Mouse (Mus musculus) kidney, embryonic 16.5 days (tissue): Measurements from ENCODE around the gene Steap3. TPM values are rescaled to one million over a fixed set of nuclear protein-coding genes. Genes with fewer than 3 reads are reported as not detected.

Experiments used
- ATAC-seq: fragments of 200-750 bp; cut with Nextera tagmentation; 2 replicates; pipeline ENCODE4 v1.8.0; 2017; ENCODE audit warnings: moderate TSS enrichment; ENCODE audit not compliant: low FRiP score, low TSS enrichment
- H3K27ac ChIP-seq: fragments of 300-500 bp; sonication (generic); 2 replicates; pipeline ENCODE4 v1.5.1; 2014; ENCODE audit warnings: low read length
- H3K27me3 ChIP-seq: fragments of 300-500 bp; sonication (generic); 2 replicates; pipeline ENCODE4 v1.6.1; 2014; ENCODE audit warnings: low read length, control low read depth, mixed read lengths; ENCODE audit not compliant: insufficient read depth
- H3K36me3 ChIP-seq: fragments of 300-500 bp; sonication (generic); 2 replicates; pipeline ENCODE4 v1.6.1; 2014; ENCODE audit warnings: low read length, control low read depth, mixed read lengths; ENCODE audit not compliant: insufficient read depth
- H3K4me1 ChIP-seq: fragments of 300-500 bp; sonication (generic); 2 replicates; pipeline ENCODE4 v1.6.1; 2014; ENCODE audit warnings: low read length, control low read depth, mixed read lengths; ENCODE audit not compliant: insufficient read depth
- H3K4me2 ChIP-seq: fragments of 300-500 bp; sonication (generic); replicated peaks from 2 replicates; pipeline ENCODE4 v1.6.1; 2014; ENCODE audit warnings: low read depth, low read length
- H3K4me3 ChIP-seq: fragments of 300-500 bp; sonication (generic); 2 replicates; pipeline ENCODE4 v1.5.1; 2014; ENCODE audit warnings: mild to moderate bottlenecking, low read length
- H3K9ac ChIP-seq: fragments of 300-500 bp; sonication (generic); replicated peaks from 2 replicates; pipeline ENCODE4 v1.6.1; 2014; ENCODE audit warnings: low read length
- H3K9me3 ChIP-seq: fragments of 300-500 bp; sonication (generic); 2 replicates; pipeline ENCODE4 v1.6.1; 2016; ENCODE audit warnings: low read length, control low read depth
- WGBS: fragments of 180-500 bp; shearing (Covaris S2); extraction: QIAGEN DNeasy Blood & Tissue Kit; methylation state at CpG from one replicate; pipeline ENCODE4 v1.1.7; 2014; 5-methylcytosine and 5-hydroxymethylcytosine counted together
- polyA plus RNA-seq: library from polyadenylated mRNA; unstranded; fragments of >200 nt; fragmentation: Nextera tagmentation; extraction: Ambion mirVana; gene quantifications from 2 replicates; pipeline ENCODE4 v1.2.1, GENCODE M21; 2015

The Steap3 gene
- polyA plus RNA-seq, 1 experiment from 2014 or later, result 2.8 TPM

GRCm38 (mm10) chr1:120193586-120193985 lies 78.9 kb downstream of the Steap3 start:
- no peak overlapping the region for H3K9ac ChIP-seq
- H3K4me1 ChIP-seq, result no peaks in the 10 kb centered on the region
- no peaks in the 10 kb centered on the region for H3K9me3 ChIP-seq
- no peak for ATAC-seq
- H3K4me3 ChIP-seq, result no peak overlapping the region
- WGBS, result 92% methylated on average over 10 of the region's 10 CpGs
- H3K27me3 ChIP-seq, result no peaks in the 10 kb centered on the region
- no peak overlapping the region for H3K27ac ChIP-seq
- no peaks in the 10 kb centered on the region for H3K36me3 ChIP-seq
- H3K4me2 ChIP-seq, result no peak overlapping the region

- no peak overlapping the region for H3K27ac ChIP-seq
- H3K4me3 ChIP-seq, result no peak overlapping the region
- WGBS, result 69% methylated on average over 6 of the region's 6 CpGs
- H3K4me1 ChIP-seq, result no peaks in the 10 kb centered on the region
- H3K9me3 ChIP-seq, result no peaks in the 10 kb centered on the region
- H3K4me2 ChIP-seq, result no peak overlapping the region
- H3K27me3 ChIP-seq, result no peaks in the 10 kb centered on the region
- H3K9ac ChIP-seq, result no peak overlapping the region
- ATAC-seq, result no peak
- H3K36me3 ChIP-seq, result no peaks in the 10 kb centered on the region
Measured at GRCm38 (mm10) chr1:120192321-120192720, 80.2 kb downstream of the Steap3 start.

GRCm38 (mm10) chr1:120190946-120191345 lies 81.6 kb downstream of the Steap3 start:
- Histone ChIP-seq H3K4me1 (no peaks in the 10 kb centered on the region), H3K27me3 (no peaks in the 10 kb centered on the region), H3K36me3 (no peaks in the 10 kb centered on the region), H3K9me3 (no peaks in the 10 kb centered on the region), H3K4me2 (no peak overlapping the region), H3K27ac (no peak overlapping the region), H3K9ac (no peak overlapping the region), H3K4me3 (no peak overlapping the region)
- WGBS, result 78% methylated on average over 6 of the region's 6 CpGs
- ATAC-seq, result no peak

- Histone ChIP-seq H3K36me3 (no peaks in the 10 kb centered on the region), H3K9ac (no peak overlapping the region), H3K27me3 (no peaks in the 10 kb centered on the region), H3K4me1 (no peaks in the 10 kb centered on the region), H3K4me2 (no peak overlapping the region), H3K9me3 (no peaks in the 10 kb centered on the region), H3K27ac (no peak overlapping the region), H3K4me3 (no peak overlapping the region)
- ATAC-seq, result no peak
- WGBS, result 89% methylated on average over 2 of the region's 2 CpGs
Measured at GRCm38 (mm10) chr1:120190300-120190699, 82.2 kb downstream of the Steap3 start.

- H3K27me3 ChIP-seq, result no peaks in the 10 kb centered on the region
- H3K36me3 ChIP-seq, result no peaks in the 10 kb centered on the region
- no peak overlapping the region for H3K4me3 ChIP-seq
- H3K9me3 ChIP-seq, result no peaks in the 10 kb centered on the region
- H3K4me2 ChIP-seq, result no peak overlapping the region
- no peak for ATAC-seq
- WGBS, result 87% methylated on average over 6 of the region's 6 CpGs
- no peak overlapping the region for H3K9ac ChIP-seq
- no peaks in the 10 kb centered on the region for H3K4me1 ChIP-seq
- no peak overlapping the region for H3K27ac ChIP-seq
Measured at GRCm38 (mm10) chr1:120189206-120189605, 83.3 kb downstream of the Steap3 start.

GRCm38 (mm10) chr1:120187059-120187458 lies 85.4 kb downstream of the Steap3 start:
- Histone ChIP-seq H3K9me3 (no peaks in the 10 kb centered on the region), H3K27me3 (no peaks in the 10 kb centered on the region), H3K4me1 (no peaks in the 10 kb centered on the region), H3K4me3 (no peak overlapping the region), H3K9ac (no peak overlapping the region), H3K27ac (no peak overlapping the region), H3K4me2 (no peak overlapping the region), H3K36me3 (no peaks in the 10 kb centered on the region)
- ATAC-seq, result no peak
- WGBS, result 71% methylated on average over 7 of the region's 7 CpGs

GRCm38 (mm10) chr1:120186655-120187054 lies 85.8 kb downstream of the Steap3 start:
- ATAC-seq, result no peak
- H3K9me3 ChIP-seq, result no peaks in the 10 kb centered on the region
- no peak overlapping the region for H3K9ac ChIP-seq
- no peak overlapping the region for H3K27ac ChIP-seq
- H3K4me2 ChIP-seq, result no peak overlapping the region
- H3K4me3 ChIP-seq, result no peak overlapping the region
- no peaks in the 10 kb centered on the region for H3K36me3 ChIP-seq
- H3K27me3 ChIP-seq, result no peaks in the 10 kb centered on the region
- WGBS, result 72% methylated on average over 9 of the region's 9 CpGs
- H3K4me1 ChIP-seq, result no peaks in the 10 kb centered on the region

- H3K4me2 ChIP-seq, result no peak overlapping the region
- WGBS, result 62% methylated on average over 6 of the region's 6 CpGs
- H3K9me3 ChIP-seq, result no peaks in the 10 kb centered on the region
- ATAC-seq, result no peak
- H3K4me1 ChIP-seq, result no peaks in the 10 kb centered on the region
- H3K4me3 ChIP-seq, result no peak overlapping the region
- H3K27ac ChIP-seq, result no peak overlapping the region
- H3K27me3 ChIP-seq, result no peaks in the 10 kb centered on the region
- no peaks in the 10 kb centered on the region for H3K36me3 ChIP-seq
- H3K9ac ChIP-seq, result no peak overlapping the region
Measured at GRCm38 (mm10) chr1:120186204-120186603, 86.3 kb downstream of the Steap3 start.

- peaks cover 13% of the 10 kb centered on the region; the same call in 1 of the 2 replicates for H3K4me1 ChIP-seq
- H3K27me3 ChIP-seq, result no peaks in the 10 kb centered on the region
- no peak for ATAC-seq
- H3K9me3 ChIP-seq, result no peaks in the 10 kb centered on the region
- H3K4me2 ChIP-seq, result no peak overlapping the region
- no peak overlapping the region for H3K27ac ChIP-seq
- H3K36me3 ChIP-seq, result no peaks in the 10 kb centered on the region
- no peak overlapping the region for H3K9ac ChIP-seq
- WGBS, result 86% methylated on average over 8 of the region's 8 CpGs
- H3K4me3 ChIP-seq, result no peak overlapping the region
Measured at GRCm38 (mm10) chr1:120177141-120177540, 95.4 kb downstream of the Steap3 start.

GRCm38 (mm10) chr1:120176313-120176712 lies 96.2 kb downstream of the Steap3 start:
- no peak overlapping the region for H3K9ac ChIP-seq
- peak; percentile 76 for ATAC-seq
- no peaks in the 10 kb centered on the region for H3K27me3 ChIP-seq
- H3K4me2 ChIP-seq, result peak overlapping the region; percentile 22; the same call in 1 of the 2 replicates
- no peaks in the 10 kb centered on the region for H3K36me3 ChIP-seq
- H3K4me1 ChIP-seq, result peaks cover 13% of the 10 kb centered on the region; the same call in 1 of the 2 replicates
- 9% methylated on average over 14 of the region's 14 CpGs for WGBS
- no peak overlapping the region for H3K27ac ChIP-seq
- no peak overlapping the region for H3K4me3 ChIP-seq
- no peaks in the 10 kb centered on the region for H3K9me3 ChIP-seq
